Mouse (Mus musculus): ENCODE measurements around the gene Clec2g.
"Not testable (repeated sequence)": the region's sequence is repeated elsewhere in the genome, so short reads cannot be mapped to it uniquely, and the experiment has no call there.

Clec2g gene

DNA sequence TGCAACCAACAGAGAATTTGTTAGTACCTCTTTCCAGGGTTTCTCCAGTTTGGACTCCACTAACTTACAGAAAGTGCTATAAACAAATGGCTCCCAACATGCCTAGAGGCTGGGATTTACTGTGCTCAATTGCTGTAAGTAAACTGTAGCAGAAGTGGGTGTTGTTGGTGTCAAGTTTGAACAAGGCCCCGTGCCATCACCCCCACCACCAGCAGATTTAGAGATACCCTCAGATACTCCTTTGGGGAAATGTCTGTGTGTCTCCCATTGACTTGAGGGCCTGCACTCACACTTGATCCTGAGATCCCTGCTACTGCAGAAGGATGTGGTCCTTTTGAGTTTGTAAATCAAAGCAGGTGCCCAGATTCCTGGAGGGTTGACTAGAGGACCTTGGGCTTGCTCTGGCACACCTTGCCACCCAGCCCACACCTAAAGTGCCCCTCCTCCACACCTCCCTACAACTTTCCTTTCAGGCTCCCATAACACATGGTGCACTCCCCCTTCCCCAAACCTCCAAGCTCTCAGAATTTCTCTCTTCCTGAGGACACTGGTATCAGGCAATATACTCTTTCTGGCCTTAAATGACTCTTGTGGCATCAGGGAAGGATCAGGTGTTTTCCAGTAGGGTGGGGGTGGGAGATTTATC is 37.3 kb downstream of the Clec2g start:
- DNase-seq (ENCODE audit: low spot score) = no peak

DNA sequence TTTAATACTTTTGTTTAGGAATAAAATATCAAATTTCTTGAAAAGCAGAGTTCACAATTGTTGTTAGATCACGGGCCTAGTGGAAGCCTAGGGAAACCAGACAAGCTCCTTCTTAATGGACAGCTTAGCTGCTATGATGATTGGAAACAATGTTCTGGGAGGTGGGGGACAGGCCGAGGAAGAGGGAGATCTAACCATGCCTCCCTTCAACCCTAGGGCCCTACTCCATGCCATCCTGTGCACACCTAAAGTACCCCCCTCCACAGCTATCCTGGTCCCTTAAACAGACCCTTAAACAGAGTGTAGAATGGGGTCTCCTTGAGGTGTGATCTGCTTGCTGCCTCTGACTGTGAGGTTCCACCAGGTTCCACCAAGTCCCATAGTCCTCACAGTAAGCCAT is 38.0 kb downstream of the Clec2g start:
- DNase-seq (ENCODE audit: low spot score) = no peak

GRCm38 (mm10) chr6:128972687-128973438 is 38.7 kb downstream of the Clec2g start:
- DNase-seq (ENCODE audit: low spot score) = no peak

DNA sequence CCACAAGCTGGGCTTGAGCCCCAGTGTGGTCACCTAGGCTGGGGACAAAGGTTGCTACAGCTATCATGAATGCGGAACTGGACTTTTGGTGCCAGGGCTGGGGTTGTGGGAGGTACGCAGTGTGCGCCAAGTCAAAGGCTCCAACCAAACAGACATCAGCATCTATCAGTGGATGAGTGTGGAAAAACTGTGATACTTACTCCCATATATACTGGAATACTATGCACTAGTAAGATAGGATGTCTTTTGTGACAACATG is 39.2 kb downstream of the Clec2g start:
- DNase-seq (ENCODE audit: low spot score) = no peak

DNA sequence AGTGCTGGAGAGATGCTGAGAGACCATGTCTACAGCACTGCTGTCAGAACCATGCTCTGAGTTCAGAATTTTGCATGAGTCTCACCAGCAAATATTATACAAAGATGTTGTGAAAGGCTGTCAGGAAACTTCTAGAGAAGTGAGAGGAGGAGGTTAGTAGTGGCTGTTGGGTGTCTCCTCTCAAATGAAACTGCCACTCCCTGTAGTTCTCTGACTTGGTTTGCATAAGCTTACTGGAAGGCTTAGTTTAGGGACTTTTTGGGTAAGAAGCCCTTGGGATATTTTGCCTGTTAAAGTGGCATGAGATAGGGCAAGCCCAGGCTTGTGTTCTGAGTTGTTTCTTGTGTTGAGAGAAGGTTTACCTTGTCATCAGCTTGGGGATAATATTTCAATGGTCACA is 40.7 kb downstream of the Clec2g start:
- DNase-seq (ENCODE audit: low spot score) = not testable (repeated sequence)

DNA sequence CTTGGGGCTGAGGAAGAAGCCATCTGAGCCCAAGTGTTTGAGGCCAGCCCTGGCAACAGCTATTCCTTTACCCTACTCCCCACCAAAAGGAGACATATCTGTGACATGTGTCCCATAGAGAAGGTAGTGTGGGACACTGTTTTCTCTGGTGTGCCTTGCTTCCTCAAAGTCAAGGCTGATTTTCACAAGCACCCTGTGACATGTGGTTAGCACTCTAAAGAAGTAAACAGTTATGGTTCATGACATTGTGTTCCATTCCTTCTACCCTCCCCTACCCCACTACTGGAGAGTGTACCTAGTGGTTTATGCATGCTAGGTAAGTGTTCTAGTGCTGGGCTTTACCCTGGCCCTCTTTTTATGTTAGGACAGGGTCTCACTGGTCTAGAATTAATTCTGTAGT is 42.0 kb downstream of the Clec2g start:
- DNase-seq (ENCODE audit: low spot score) = no peak

DNA sequence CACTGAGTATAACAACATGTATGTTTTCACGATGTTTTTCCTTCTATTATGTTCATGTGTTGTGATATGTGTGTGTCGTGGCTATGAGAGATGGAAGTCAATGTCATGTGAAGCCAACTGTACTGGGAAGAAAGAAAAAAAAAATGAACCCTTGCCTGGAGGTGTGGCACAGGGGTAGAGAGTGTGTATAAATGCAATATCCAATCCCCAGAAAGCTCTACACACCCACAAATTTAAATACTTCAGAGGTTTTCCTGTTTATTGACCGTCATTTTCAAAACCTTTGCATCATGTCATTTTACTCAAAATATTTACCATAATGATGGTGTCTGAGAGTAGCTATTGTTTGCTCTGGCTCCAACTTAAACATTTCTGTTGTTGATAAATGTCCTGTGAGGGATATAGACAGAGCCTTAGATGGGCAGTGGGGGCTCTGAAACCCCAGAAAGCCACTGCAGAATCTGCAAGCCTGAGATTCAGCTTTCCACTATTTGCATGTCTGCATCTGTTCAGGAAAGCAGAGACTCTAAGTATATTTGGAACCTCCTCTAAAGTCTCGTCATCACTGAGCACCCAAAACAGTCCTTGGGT is 47.9 kb downstream of the Clec2g start:
- not testable (repeated sequence) for DNase-seq (ENCODE audit: low spot score)

DNA sequence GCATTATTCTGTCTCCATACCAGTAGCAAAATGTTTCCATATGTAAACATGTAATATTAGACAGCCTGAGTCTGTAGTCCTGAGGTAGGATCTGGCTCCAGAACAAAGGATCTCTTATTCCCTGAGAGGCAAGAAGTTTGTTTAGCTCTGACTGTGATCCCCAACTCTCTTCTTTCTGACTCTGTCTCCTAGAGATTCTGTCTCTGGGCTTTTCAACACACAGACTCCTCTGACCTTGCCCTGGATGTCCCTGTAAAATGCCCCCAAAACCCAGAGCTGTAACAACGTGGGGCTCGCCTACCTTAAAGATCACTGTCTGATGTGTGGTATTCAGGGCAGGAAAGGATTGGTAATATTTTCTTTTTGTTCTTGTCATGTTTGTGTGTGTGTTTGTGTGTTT is 58.2 kb downstream of the Clec2g start:
- no peak for DNase-seq (ENCODE audit: low spot score)

GRCm38 (mm10) chr6:128992753-128993152 is 58.6 kb downstream of the Clec2g start:
- DNase-seq (ENCODE audit: low spot score) = no peak

GRCm38 (mm10) chr6:128993221-128993620 is 59.0 kb downstream of the Clec2g start:
- DNase-seq (ENCODE audit: low spot score) = no peak

DNA sequence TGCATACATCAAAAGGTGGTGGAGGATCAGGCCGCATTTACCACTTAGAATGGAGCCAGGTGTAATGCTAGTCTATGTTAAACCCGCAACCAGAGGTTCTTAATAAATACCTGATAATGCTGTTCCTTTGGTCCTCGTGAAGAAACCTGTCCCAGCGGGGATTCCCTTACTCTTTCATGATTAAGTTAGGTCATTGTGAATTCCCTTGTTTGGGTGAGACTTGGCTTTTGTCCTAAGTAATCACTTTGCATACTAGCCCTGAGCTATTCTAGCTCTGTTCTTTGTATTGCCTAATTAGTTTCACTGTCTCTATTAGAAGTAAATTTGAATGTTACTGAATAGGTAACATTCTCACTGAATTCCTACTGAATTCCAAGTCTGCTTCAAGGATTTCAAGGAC is 60.2 kb downstream of the Clec2g start:
- no peak for DNase-seq (ENCODE audit: low spot score)

GRCm38 (mm10) chr6:128994742-128995141 is 60.6 kb downstream of the Clec2g start:
- DNase-seq (ENCODE audit: low spot score) = no peak

DNA sequence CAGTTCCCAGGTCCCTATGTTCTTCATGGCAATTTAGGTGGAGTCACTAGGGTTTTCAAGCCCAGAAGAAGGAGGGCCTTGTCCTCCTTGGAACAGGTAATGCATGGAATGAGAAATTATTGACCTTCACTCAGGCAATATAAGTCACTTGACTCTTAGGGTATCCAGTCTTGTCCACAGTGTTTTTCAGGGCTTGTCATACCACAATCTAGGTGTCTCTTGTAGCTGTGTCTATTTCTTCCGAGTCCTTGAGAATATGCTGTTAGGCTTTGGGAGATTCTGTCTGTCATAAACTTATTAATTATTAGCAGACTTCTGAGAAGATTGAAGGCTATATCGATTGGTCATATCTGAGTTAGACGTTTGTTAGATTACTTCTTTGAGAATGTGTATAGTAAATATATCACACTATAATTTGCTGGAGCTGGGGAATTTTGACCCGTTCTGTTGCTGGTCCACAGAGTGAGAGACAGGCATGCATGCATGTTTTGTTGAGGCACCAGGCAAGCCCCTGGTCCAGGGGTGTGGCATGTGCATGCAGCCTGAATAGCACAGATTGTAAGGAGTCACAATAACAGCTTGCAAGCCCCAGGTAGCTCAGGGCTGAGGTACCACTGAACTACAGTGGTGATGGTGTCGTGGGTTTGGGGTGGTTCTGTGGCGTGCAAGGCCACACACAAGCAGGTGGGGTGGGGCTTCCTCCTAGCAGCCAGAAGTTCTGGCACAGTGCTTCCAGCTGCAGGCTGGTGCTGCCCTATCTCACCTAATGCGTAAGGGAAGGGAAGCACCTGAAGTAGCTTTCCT is 61.3 kb downstream of the Clec2g start:
- DNase-seq (ENCODE audit: low spot score) = no peak

DNA sequence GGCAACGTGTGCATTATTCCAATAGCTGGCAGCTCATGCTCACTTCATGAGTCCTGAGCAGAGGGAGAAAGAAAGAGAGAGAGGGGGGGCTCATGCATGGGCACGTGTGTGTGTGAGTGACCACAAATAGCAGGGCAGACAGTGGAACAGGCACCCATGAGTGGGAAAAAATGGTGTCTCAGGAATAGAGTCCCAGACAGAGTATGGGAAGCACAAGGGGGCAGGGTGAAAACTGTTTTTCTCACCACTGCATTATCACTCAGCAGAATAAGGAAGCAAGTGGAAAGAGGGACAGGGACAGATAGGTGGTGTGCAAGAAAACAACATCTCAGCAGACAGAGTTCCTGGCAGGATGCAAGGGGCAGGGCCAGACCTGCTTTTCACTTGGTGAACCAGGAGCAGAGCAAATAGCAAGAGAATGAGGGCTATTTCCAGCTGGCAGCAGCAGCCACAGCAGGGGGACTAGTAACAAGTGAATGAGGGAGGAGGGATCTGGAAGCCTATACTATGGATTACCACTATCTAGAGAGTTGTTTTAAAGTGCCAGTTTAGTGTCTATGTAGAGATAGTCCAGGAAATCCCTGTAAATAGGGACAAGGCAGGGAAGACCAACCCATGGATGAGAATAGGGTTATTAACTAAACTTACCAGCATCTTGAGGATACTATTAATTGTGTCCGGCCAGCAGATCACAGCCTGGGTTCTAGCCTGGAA is 62.0 kb downstream of the Clec2g start:
- DNase-seq (ENCODE audit: low spot score) = no peak

GRCm38 (mm10) chr6:128996768-128997442 is 62.7 kb downstream of the Clec2g start:
- no peak for DNase-seq (ENCODE audit: low spot score)

GRCm38 (mm10) chr6:129001392-129001791 is 67.2 kb downstream of the Clec2g start:
- DNase-seq (ENCODE audit: low spot score) = no peak

- DNase-seq (ENCODE audit: low spot score) = no peak
These were observed 74.4 kb downstream of the Clec2g start for GRCm38 (mm10) chr6:129008552-129008951.

DNA sequence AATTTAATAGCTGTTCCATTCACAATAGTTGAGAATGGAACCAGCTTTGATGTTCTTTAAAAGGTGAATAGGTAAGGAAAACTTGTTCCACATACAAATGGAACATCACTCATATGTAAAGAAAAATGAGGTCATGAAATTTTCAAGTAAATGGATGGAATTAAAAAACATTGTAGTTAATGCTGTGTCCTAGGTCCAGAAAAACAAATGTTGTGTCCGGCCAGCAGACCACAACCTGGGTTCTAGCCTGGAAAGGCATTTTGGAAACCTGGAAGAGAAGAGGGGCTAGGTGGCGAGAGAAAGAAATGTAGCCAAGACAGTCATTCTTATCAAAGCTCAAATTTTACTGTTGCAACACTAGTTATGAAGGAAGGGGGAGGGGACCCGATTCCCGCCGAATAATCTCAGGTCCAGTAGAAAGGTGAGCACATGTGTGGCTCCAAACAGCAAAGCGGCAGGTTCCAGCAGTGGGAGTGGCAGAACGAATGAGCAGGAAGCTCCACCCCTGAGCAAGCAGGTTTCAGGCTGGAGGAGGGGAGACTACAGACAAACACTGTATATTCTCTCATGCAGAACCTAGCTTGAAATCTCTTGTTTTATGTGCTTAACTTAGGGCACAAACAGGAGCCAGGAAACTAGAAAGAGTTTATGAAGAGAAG is 75.8 kb downstream of the Clec2g start:
- not testable (repeated sequence) for DNase-seq (ENCODE audit: low spot score)

DNA sequence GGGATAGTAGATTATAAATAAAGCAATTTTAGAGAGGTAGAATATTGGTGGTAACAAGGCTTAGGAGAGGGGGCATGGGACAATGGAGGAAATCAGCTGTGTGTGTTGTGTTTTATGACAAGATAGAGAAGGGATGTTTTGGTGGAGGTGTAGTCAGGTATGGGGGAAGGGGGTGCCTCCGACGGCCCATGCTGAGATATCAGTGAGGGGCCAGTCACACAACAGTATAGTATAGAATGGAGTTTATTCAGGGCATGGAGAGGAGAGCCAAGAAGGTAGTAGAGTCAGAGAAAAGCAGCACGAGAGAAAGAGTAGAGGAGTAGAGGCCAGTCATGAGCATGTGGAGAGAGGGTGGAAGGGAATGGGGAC is 76.3 kb downstream of the Clec2g start:
- DNase-seq (ENCODE audit: low spot score) = no peak

- DNase-seq (ENCODE audit: low spot score) = not testable (repeated sequence)
These were observed 77.8 kb downstream of the Clec2g start for GRCm38 (mm10) chr6:129012012-129012411.

DNA sequence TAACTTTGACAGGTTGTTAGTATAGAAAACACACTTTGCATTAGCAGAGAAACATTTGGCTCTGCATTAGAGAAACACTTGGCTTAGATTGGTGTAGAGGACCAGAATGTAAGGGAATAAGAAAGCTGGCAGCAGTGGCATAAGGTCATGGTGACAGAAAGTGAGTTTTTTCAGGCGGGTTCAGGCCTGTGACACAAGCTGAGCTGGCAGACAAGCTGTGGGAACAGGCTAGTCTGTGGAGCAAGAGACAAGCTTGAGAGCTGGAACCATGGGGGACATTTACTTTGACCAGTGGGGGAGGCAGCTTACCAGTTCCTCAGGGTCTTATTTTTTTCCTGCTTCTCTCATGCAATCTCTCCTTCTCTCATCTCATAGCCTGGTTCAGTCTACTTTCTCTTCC is 78.8 kb downstream of the Clec2g start:
- no peak for DNase-seq (ENCODE audit: low spot score)

Measured in ovary, postnatal 10 days (tissue).